Mouse (Mus musculus) kidney, postnatal 25 days (tissue): ENCODE results near the gene Zfp367.
A peak's percentile ranks its signal among the peaks of the same experiment; 100 is the strongest.

Source experiments
- DNase-seq, 2 experiments: peaks; one replicate each; pipeline ENCODE4 v3.0.0; 2021; ENCODE audit warnings: mixed read lengths in 2 of 2

Gene Zfp367

GRCm38 (mm10) chr13:64153083-64153682 is at the start of gene Zfp367:
Gene Zfp367 (minus strand): TSS chr13:64153202.
- DNase-seq = peak; percentile 98 to 100

DNA sequence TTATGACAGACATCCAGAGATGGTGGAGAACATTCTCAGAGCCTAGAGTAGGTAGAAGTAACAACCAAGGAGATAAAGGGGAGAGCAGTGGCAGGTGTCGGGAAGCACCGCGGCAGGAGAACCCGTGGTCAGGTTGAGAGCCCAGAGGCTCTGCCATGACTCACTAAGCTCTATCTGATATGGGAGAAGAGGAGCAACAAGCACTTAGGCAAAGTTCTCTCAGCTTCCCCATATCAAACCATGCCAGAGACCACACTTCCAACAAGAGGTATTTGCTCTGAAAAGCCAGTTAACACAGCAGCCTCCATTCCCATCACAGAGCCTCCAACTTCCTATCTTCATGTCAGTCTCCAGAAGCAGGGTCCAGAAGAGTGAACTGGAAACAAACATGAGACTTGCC is 47.9 kb upstream of the Zfp367 start:
- DNase-seq = no peak

- no peak for DNase-seq
Measured at GRCm38 (mm10) chr13:64198310-64198709, 45.3 kb upstream of the Zfp367 start.

DNA sequence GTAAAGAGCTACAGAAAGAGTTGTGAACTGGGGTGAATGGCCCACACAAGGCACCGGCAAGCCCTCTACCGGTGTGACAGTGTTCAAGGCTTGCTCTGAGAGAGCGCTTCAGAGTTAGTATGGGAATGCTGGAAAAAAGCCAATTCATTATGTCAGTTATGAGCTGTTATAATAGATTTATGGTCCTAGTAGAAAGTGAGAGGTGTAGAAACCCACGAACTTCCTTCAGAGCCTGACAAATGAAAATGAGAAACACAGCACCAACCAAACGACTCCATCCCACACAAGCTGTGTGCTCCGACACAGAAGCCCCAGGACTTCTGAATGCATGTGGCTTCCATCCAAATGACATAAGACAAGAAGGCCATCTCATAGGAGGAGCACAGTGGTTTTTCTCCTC is 44.9 kb upstream of the Zfp367 start:
- DNase-seq = no peak

GRCm38 (mm10) chr13:64187065-64187464 is 34.1 kb upstream of the Zfp367 start:
- DNase-seq = no peak

GRCm38 (mm10) chr13:64186516-64186915 is 33.5 kb upstream of the Zfp367 start:
- no peak for DNase-seq

- no peak for DNase-seq
Measured at GRCm38 (mm10) chr13:64185586-64185985, 32.6 kb upstream of the Zfp367 start.

DNA sequence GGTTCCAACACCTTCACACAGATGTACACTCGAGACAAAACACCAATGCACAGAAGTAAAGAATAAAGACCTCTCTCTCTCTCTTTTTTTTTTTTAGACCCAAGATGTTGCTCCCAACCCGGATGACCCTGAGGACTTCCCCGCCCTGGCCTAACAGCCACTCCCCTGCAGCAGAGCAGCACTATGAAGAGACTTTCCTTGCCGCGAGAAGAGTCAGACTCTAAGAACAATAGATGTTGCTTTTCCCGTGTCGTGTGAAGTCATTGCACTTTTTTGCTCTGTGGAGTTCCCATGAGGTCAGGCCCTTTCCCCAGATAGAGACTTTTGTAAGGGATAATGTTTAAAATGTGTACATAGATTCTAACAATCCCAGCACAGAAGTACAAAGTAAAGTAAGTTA is 32.2 kb upstream of the Zfp367 start:
- DNase-seq = no peak

- DNase-seq = no peak
Measured at GRCm38 (mm10) chr13:64184361-64184760, 31.4 kb upstream of the Zfp367 start.

DNA sequence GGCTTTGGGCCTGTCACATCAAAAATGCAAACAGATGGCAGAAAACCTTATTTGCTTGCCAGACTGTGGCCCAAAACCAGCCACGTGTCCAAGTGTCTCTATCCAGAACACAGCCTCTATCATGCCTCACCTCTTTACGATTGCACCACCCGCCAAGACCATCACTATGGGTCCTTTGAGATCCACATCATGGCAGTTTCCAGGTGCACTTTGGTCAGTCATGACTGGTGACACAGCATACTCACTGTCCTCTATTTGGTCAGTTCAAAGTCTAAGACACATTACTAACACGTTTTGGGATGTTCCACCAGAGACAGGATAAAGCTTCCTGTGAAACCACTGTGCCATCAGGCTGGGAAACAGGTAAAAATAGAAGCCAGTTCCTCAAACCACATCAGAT is 30.6 kb upstream of the Zfp367 start:
- no peak for DNase-seq

DNA sequence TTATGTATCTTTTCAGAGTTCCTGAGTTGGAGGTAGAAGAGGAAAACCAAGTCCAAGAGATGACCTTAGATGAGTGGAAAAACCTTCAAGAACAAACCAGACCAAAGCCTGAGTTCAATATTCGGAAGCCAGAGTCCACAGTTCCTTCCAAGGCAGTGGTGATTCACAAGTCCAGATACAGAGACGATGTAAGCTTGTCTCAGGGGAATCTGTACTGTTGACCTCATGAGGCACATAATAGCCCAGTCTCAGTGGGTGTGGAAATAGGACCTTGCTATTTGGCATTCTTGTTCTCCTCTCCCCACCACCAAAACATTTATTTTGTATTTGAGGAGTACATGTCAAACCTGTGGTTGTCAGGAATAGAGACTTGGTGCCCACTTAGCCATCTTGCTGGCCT is 29.1 kb upstream of the Zfp367 start:
- no peak for DNase-seq

DNA sequence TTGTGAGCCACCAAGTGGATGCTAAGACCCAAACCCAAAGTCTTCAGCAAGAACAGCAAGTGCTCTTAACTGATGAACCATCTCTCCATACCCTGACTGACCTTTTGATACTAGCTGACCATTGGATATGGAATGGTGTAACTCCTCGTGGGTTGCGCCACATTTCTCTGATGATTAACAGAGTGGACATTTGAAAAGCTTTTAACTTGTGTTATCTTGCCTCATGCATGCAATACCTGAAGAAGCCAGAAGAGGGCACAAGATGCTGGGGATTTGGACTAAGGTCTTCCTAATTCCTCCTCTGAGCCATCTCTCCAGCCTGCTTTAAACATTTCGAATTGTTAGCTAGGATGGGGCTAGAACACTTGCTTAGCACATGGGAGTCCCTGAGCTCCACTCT is 27.9 kb upstream of the Zfp367 start:
- peak; percentile 76 to 86 for DNase-seq

GRCm38 (mm10) chr13:64180300-64180699 is 27.3 kb upstream of the Zfp367 start:
- DNase-seq = no peak

DNA sequence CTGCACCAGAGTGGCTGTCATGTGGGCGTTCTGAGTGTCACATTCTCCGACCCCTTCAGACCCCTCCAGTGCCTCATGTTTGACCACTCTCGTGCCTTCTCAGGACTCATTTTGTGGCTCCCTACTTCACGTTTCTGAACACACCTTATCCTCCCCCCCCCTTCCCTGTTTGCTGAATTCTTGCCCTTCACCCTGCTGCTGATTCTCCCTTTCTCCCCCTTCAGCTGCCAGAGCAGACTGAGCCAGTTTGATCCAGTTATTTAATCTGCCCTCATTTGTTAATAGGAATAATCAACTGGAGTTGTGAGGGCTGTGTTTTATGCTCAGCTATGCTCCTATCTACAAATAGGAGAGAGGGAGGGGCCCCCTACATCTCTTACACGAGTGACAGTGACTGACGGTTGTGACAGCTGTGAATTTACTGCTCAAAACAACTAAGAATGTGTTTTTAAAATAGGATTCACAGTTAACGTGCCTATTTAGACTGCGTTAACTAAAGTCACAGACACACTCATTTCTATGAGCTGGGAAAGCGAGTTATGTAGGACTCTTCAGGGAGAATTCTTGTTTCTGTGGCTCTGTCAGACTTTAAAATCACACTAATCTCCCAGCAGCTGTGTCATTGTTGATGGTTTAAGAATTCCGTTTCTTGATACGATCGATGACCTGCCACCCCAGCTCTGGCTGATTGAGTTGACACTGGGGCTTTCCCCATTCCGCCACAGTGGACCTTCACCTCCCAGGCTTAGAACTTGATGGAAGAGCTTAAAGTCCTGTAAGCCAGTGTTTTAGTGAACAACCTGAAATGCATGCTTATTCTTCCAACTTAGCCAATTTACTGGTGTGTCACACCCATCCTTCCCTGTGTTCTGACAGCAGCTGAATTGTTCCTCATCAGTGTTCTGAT is 26.0 kb upstream of the Zfp367 start:
- no peak for DNase-seq

GRCm38 (mm10) chr13:64178000-64178399 is 25.0 kb upstream of the Zfp367 start:
- no peak for DNase-seq

DNA sequence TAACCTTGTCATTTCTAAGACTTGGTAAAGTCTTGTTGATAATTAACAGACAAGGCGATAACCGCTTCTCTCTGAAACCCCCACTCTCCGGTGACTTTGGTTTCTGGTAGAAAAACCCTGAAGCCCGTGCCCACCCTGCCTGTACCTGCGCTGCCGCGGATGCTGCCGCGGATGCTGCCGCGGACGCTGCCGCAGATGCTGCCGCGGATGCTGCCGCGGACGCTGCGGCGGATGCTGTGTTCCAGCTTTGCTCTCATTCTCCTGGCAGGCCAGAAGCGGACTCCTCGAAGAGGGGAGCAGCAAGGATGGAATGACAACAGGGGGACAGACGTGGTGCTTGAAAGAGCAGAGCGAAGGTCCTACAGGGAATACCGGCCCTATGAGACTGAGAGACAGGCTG is 16.7 kb upstream of the Zfp367 start:
- DNase-seq = no peak

- DNase-seq = peak in 1 of 2 experiments; percentile 20
Measured at GRCm38 (mm10) chr13:64163147-64163715, 10.2 kb upstream of the Zfp367 start.

GRCm38 (mm10) chr13:64162626-64163025 is 9.6 kb upstream of the Zfp367 start:
- DNase-seq = peak in 1 of 2 experiments; percentile 7

DNA sequence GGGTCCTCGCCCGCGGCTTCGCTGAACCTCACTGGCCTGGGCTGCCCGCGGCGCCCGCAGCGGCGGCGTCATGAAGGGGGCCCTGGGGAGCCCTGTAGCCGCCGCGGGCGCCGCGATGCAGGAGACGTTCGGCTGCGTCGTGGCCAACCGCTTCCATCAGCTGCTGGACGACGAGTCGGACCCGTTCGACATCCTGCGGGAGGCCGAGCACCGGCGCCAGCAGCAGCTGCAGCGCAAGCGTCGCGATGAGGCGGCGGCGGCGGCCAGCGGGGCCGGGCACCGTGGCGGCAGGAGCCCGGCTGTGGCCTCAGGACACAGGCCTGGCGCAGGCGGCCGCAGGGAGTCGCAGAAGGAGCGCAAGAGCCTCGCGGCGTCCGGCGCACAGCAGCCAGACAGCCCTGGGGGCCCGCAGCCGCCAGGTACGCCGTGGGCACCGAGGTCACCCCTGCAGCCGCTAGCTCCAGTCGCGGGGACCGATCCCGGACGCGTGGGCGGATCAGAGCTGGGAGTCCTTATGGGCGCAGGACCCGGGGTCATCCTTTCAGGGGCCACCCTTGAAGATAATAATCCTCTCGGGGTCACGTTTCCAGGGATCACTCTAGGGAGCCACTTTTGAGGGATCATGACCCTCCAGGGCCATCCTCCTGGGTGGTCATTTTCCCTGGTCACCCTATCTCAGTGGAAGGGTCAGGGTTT is 9.1 kb upstream of the Zfp367 start:
- no peak for DNase-seq

DNA sequence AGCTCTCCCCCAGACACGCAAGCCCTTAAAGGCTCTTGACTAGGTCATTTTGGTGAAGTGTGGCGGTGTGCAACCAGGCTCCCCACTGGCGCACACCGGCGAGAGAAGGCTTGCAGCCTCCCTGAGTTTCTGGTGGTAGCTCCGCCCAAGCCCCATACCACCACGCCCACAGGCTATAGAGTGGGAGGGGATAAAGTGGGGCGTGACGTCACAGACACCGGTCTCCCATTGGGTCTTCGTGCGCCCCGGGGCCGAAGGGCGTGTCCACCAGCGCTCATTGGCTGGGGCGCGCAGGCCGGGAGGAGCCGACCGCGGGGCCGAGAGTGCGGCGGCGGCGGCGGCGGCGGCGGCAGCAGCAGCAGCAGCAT is 8.5 kb upstream of the Zfp367 start, which contains the start of gene Habp4:
Habp4 (plus strand) TSS at position 277 of the 368 bp plus-strand sequence.
- peak; percentile 99 for DNase-seq

DNA sequence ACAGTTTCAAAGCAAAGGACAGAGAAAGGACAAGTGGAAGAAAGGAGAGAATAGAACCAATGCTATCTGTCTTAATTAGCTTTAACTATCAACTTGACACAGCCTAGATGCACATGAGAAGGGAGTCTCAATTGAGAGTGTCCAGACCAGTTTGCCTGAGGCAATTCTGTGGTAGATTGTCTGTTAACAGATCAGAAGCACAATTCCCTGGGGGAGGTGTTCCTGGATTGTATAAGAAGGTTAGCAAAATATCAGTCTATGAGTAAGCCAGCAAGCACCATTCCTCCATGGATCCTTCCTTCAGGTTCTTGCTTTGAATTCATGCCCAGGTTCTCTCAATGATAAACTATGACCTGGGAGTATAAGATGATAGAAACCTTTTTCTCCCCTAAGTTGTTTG is 4.0 kb upstream of the Zfp367 start:
- DNase-seq = no peak

DNA sequence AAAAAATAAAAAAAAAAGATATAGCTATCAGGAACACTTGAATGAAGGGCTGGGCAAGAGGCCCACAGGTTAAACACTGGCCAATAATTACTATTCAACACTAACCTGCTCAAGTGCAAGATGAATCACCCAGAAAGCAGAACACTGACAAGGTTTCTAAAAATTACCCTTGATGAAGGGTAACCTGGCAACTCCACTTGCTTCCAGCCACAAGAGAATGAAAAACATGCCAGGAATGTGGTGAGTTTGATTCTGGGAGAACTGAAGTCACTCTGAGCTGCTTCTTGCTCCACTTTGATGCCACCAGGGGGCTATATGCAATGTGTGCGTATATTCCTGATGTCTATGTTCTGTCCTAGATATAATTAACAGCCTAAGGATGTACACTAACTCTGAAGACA is 2.2 kb upstream of the Zfp367 start:
- peak; percentile 43 to 50 for DNase-seq

- no peak for DNase-seq
Measured at GRCm38 (mm10) chr13:64154651-64155050, 1.6 kb upstream of the Zfp367 start.
